Mouse (Mus musculus) retina, embryonic 14.5 days (tissue): ENCODE measurements around the gene Krt8.
A peak's percentile ranks its signal among the peaks of the same experiment; 100 is the strongest.

ENCODE experiments used
- DNase-seq: peaks from one replicate; pipeline ENCODE4 v3.0.0-alpha.2; 2015; ENCODE audit warnings: low spot score

The Krt8 gene

GRCm38 (mm10) chr15:102004189-102004588, at the start of gene Krt8:
Gene Krt8, minus strand, starts transcription at chr15:102004482.
- no peak for DNase-seq

GRCm38 (mm10) chr15:102051920-102052683, 47.8 kb upstream of the Krt8 start:
- peak; percentile 70 for DNase-seq

GRCm38 (mm10) chr15:102049871-102050270, 45.6 kb upstream of the Krt8 start:
- DNase-seq: no peak

- no peak for DNase-seq
Measured at GRCm38 (mm10) chr15:102048006-102048405, 43.7 kb upstream of the Krt8 start.

- DNase-seq: no peak
Measured at GRCm38 (mm10) chr15:102045691-102046090, 41.4 kb upstream of the Krt8 start.

GRCm38 (mm10) chr15:102044745-102045144, 40.5 kb upstream of the Krt8 start:
- no peak for DNase-seq

- DNase-seq: no peak
Measured at GRCm38 (mm10) chr15:102041951-102042350, 37.7 kb upstream of the Krt8 start.

- DNase-seq: no peak
Measured at GRCm38 (mm10) chr15:102040277-102040676, 36.0 kb upstream of the Krt8 start.

GRCm38 (mm10) chr15:102034121-102035053, 30.1 kb upstream of the Krt8 start:
- DNase-seq: no peak

GRCm38 (mm10) chr15:102028040-102028439, 23.8 kb upstream of the Krt8 start, which contains the start of gene Krt18:
Gene Krt18, plus strand, starts transcription at chr15:102028180.
- peak; percentile 34 for DNase-seq

GRCm38 (mm10) chr15:102026430-102026829, 22.1 kb upstream of the Krt8 start:
- DNase-seq: no peak

- peak; percentile 31 for DNase-seq
Measured at GRCm38 (mm10) chr15:102025136-102025872, 21.0 kb upstream of the Krt8 start.

GRCm38 (mm10) chr15:102023888-102024287, 19.6 kb upstream of the Krt8 start:
- DNase-seq: no peak

- no peak for DNase-seq
Measured at GRCm38 (mm10) chr15:102022481-102022880, 18.2 kb upstream of the Krt8 start.

GRCm38 (mm10) chr15:102017918-102018463, 13.7 kb upstream of the Krt8 start:
- DNase-seq: peak; percentile 44

- DNase-seq: no peak
Measured at GRCm38 (mm10) chr15:102016787-102017186, 12.5 kb upstream of the Krt8 start.

- no peak for DNase-seq
Measured at GRCm38 (mm10) chr15:102016096-102016495, 11.8 kb upstream of the Krt8 start.

GRCm38 (mm10) chr15:102014848-102015247, 10.6 kb upstream of the Krt8 start:
- DNase-seq: no peak

- DNase-seq: no peak
Measured at GRCm38 (mm10) chr15:102013651-102014050, 9.4 kb upstream of the Krt8 start.

- no peak for DNase-seq
Measured at GRCm38 (mm10) chr15:102012260-102012765, 8.0 kb upstream of the Krt8 start.

GRCm38 (mm10) chr15:102010569-102011245, 6.4 kb upstream of the Krt8 start:
- no peak for DNase-seq
